Mouse (Mus musculus) myocyte (in vitro differentiated cells): Measurements from ENCODE around the gene Inf2.

Source experiments
- MAX ChIP-seq: IDR thresholded peaks from one replicate; pipeline ENCODE4 v1.6.1; 2011; ENCODE audit warnings: low read depth, mild to moderate bottlenecking, control low read depth
- POLR2A ChIP-seq: IDR thresholded peaks from one replicate; pipeline ENCODE4 v1.6.1; 2011; ENCODE audit warnings: low read depth, mild to moderate bottlenecking, control low read depth, moderate library complexity; ENCODE audit not compliant: insufficient read length
- REST ChIP-seq: IDR thresholded peaks from one replicate; pipeline ENCODE4 v1.6.1; 2011; ENCODE audit warnings: mild to moderate bottlenecking, control low read depth, moderate library complexity; ENCODE audit not compliant: insufficient read depth, insufficient read length
- SRF ChIP-seq: IDR thresholded peaks from one replicate; pipeline ENCODE4 v1.6.1; 2011; ENCODE audit warnings: low read depth; ENCODE audit not compliant: control insufficient read depth, insufficient read length
- TCF12 ChIP-seq: IDR thresholded peaks from one replicate; pipeline ENCODE4 v1.6.1; 2011; ENCODE audit warnings: mild to moderate bottlenecking, control low read depth; ENCODE audit not compliant: poor library complexity, insufficient read depth, severe bottlenecking
- USF1 ChIP-seq: IDR thresholded peaks from one replicate; pipeline ENCODE4 v1.6.1; 2011; ENCODE audit warnings: low read depth, mild to moderate bottlenecking, control low read depth, moderate library complexity

- TF ChIP-seq MAX (no peak), REST (no peak), POLR2A (no peak), SRF (no peak), USF1 (no peak), TCF12 (no peak)
Observed at GRCm38 (mm10) chr12:112639526-112639925, 50.9 kb downstream of the Inf2 start.
